Mouse (Mus musculus): ENCODE data around the gene Cacng7. TPM values are rescaled to one million over a fixed set of nuclear protein-coding genes. Genes with fewer than 3 reads are reported as not detected.
"Not testable (repeated sequence)": the region's sequence is repeated elsewhere in the genome, so short reads cannot be mapped to it uniquely, and the experiment has no call there.

The Cacng7 gene
- polyA plus RNA-seq, 1 experiment from 2014 or later = 1.7 TPM

GRCm38 (mm10) chr7:3389444-3390412 lies 57.0 kb downstream of the Cacng7 start:
- H3K36me3 ChIP-seq = peaks cover 9% of the 10 kb centered on the region
- no peaks in the 10 kb centered on the region for H3K27me3 ChIP-seq (ENCODE audit: low read depth, poor library complexity, severe bottlenecking)
- H3K4me3 ChIP-seq = peak overlapping the region; percentile 58
- peak overlapping the region; percentile 85 for H3K27ac ChIP-seq (replicated peaks)
- no peaks in the 10 kb centered on the region for H3K9me3 ChIP-seq (replicated peaks)
- WGBS = 3% methylated on average over 16 of the region's 17 CpGs
- peak; percentile 63 for DNase-seq (ENCODE audit: low spot score)
- H3K4me1 ChIP-seq = peaks cover 43% of the 10 kb centered on the region

DNA sequence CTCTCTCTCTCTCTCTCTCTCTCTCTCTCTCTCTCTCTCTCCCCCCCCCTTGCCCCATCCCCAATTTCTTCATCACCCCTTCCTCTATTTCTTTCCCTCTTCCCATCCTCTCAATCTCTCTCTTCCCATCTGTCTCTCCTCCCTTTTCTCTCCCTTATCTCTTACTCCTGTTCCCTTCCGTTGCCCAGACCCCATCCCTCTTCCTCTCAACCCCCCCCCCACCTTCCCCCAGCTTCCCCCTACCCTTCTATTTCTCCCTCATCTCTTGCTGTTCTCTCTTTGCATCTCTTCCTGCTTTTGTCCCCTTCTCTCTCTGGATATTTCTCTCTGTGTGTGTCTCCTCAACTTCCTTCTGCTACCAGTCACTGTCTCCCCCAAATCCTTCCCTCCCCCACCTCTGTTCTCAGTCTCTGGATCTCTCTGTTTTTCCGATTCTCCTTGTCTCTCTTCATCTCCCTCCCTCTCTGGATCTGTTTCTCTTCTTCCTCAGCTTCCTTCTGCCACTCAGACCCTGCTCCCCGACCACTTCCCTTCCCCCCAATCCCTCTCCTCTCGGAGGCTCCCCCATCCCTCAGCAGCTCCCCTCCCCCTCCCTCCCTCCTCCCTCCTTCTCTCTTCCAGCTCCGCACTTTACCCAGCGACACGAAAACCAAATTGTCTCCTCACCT lies 57.8 kb downstream of the Cacng7 start, which contains the start of gene Cacng8:
Cacng8 (plus strand) TSS at position 271 of the 668 bp plus-strand sequence.
- Histone ChIP-seq H3K36me3 (peaks cover 16% of the 10 kb centered on the region), H3K27me3 (ENCODE audit: low read depth, poor library complexity, severe bottlenecking) (no peaks in the 10 kb centered on the region), H3K4me1 (peaks cover 43% of the 10 kb centered on the region), H3K27ac (replicated peaks) (peak within 1 kb of the TSS; percentile 85), H3K4me3 (peak within 1 kb of the TSS; percentile 58), H3K9me3 (replicated peaks) (no peaks in the 10 kb centered on the region)
- WGBS = 0% methylated on average over 7 of the region's 7 CpGs
- DNase-seq (ENCODE audit: low spot score) = peak; percentile 42

DNA sequence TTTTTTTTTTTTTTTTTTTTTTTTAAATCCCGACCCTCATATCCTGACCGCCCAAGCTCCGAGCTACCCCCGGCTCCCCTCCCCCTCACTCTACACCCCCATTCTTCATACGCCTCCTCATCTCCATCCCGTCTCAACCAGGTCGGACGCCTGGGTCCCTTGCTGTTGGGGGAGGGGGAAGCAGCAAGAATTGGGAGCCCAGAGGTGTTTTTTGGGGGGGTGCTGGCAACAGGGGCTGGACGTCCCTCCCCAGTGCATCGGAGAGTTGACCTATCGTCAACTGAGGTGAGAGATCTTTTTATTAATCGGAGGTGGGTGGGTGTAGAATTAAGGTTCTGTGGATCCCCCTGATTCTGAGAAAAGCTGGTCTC lies 58.3 kb downstream of the Cacng7 start:
- Histone ChIP-seq H3K9me3 (replicated peaks) (no peaks in the 10 kb centered on the region), H3K27me3 (ENCODE audit: low read depth, poor library complexity, severe bottlenecking) (no peaks in the 10 kb centered on the region), H3K4me3 (peak overlapping the region; percentile 58), H3K27ac (replicated peaks) (peak overlapping the region; percentile 85), H3K36me3 (peaks cover 16% of the 10 kb centered on the region), H3K4me1 (peaks cover 43% of the 10 kb centered on the region)
- WGBS = 3% methylated on average over 12 of the region's 12 CpGs
- no peak for DNase-seq (ENCODE audit: low spot score)

- H3K9me3 ChIP-seq (replicated peaks) = no peaks in the 10 kb centered on the region
- H3K4me1 ChIP-seq = peaks cover 43% of the 10 kb centered on the region
- peak overlapping the region; percentile 58 for H3K4me3 ChIP-seq
- H3K27me3 ChIP-seq (ENCODE audit: low read depth, poor library complexity, severe bottlenecking) = no peaks in the 10 kb centered on the region
- peaks cover 16% of the 10 kb centered on the region for H3K36me3 ChIP-seq
- 13% methylated on average over 4 of the region's 4 CpGs for WGBS
- DNase-seq (ENCODE audit: low spot score) = peak; percentile 39
- H3K27ac ChIP-seq (replicated peaks) = 0 out of 2 replicates have a peak overlapping the region, but pooled peaks have one; percentile 85
These were observed 59.1 kb downstream of the Cacng7 start for GRCm38 (mm10) chr7:3391809-3392208.

DNA sequence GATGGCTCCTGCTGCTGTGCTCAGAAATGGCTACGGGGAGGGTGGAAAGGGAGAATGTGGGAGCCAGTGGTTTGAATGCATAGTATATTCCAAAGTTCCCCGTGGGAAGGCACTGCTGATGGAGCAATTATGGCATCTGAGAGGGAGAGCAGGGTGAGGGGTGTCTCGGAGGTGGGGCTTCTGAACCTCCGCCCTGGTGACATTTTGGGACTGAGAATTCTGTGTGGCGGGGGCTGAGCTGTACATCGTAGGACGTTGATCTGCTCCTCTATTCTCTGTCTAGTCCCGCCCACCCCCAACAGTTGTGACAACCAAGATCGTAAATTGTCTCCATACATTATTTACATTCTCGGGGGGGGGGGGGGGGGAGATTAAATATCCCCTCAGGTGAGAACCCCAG lies 64.6 kb downstream of the Cacng7 start:
- Histone ChIP-seq H3K27me3 (ENCODE audit: low read depth, poor library complexity, severe bottlenecking) (no peaks in the 10 kb centered on the region), H3K9me3 (replicated peaks) (no peaks in the 10 kb centered on the region), H3K36me3 (peaks cover 16% of the 10 kb centered on the region), H3K4me3 (no peak overlapping the region), H3K4me1 (peaks cover 18% of the 10 kb centered on the region), H3K27ac (replicated peaks) (no peak overlapping the region)
- DNase-seq (ENCODE audit: low spot score) = no peak
- 79% methylated on average over 10 of the region's 10 CpGs for WGBS

DNA sequence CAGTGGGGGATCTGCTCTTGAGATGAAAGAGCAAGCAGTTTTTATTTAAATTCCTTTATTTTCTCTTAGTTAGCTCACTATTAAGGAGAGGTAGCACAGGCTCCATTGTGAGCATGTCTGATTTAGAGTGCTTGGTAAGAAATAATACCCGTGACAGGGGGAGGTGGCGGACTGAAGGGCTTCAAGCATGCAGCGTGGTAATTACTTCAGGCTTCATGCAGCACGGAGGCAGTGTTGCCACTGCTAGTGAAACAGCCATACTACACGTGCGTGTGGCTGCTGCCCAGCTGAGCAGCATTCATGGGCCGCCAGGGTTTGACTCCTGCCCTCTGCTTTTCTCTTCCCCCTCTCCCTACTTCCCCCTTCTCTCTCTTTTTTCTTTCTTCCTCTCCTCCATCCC lies 65.0 kb downstream of the Cacng7 start:
- DNase-seq (ENCODE audit: low spot score) = no peak
- H3K27ac ChIP-seq (replicated peaks) = no peak overlapping the region
- 54% methylated on average over 7 of the region's 7 CpGs for WGBS

DNA sequence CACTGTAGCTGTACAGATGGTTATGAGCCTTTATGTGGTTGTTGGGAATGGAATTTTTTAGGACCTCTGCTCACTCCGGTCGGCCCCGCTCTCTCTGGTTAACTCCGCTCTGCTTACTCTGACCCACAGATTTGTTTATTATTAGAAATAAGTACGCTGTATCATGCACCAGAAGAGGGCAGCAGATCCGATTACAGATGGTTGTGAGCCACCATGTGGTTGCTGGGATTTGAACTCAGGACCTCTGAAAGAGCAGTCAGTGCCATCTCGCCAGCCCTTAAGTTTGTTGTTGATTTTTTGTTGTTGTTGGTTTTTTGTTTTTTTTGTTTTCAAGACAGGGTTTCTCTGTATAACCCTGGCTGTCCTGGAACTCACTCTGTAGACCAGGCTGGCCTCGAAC lies 65.6 kb downstream of the Cacng7 start:
- H3K27me3 ChIP-seq (ENCODE audit: low read depth, poor library complexity, severe bottlenecking); DNase-seq (ENCODE audit: low spot score); H3K9me3 ChIP-seq (replicated peaks); H3K4me3 ChIP-seq; H3K27ac ChIP-seq (replicated peaks): not testable (repeated sequence)
- Histone ChIP-seq H3K36me3 (peaks cover 16% of the 10 kb centered on the region), H3K4me1 (peaks cover 11% of the 10 kb centered on the region)
- 93% methylated on average over 8 of the region's 8 CpGs for WGBS

More for the DNA sequence above, 65.0 kb downstream of the Cacng7 start:
- Histone ChIP-seq H3K4me3 (no peak overlapping the region), H3K9me3 (replicated peaks) (no peaks in the 10 kb centered on the region), H3K4me1 (peaks cover 13% of the 10 kb centered on the region), H3K27me3 (ENCODE audit: low read depth, poor library complexity, severe bottlenecking) (no peaks in the 10 kb centered on the region), H3K36me3 (peaks cover 16% of the 10 kb centered on the region)

- Histone ChIP-seq H3K4me3 (no peak overlapping the region), H3K9me3 (replicated peaks) (no peaks in the 10 kb centered on the region), H3K27ac (replicated peaks) (no peak overlapping the region), H3K27me3 (ENCODE audit: low read depth, poor library complexity, severe bottlenecking) (no peaks in the 10 kb centered on the region), H3K4me1 (peaks cover 9% of the 10 kb centered on the region), H3K36me3 (peaks cover 5% of the 10 kb centered on the region)
- DNase-seq (ENCODE audit: low spot score) = no peak
These were observed 67.2 kb downstream of the Cacng7 start for GRCm38 (mm10) chr7:3399937-3400336.

- no peak for DNase-seq (ENCODE audit: low spot score)
- H3K27me3 ChIP-seq (ENCODE audit: low read depth, poor library complexity, severe bottlenecking) = peaks cover 41% of the 10 kb centered on the region
- 0 out of 2 replicates have a peak, but pooled peaks cover 1% of the 10 kb centered on the region for H3K9me3 ChIP-seq (replicated peaks)
- H3K4me3 ChIP-seq = no peak overlapping the region
- H3K36me3 ChIP-seq = no peaks in the 10 kb centered on the region
- WGBS = 70% methylated on average over 11 of the region's 11 CpGs
- H3K4me1 ChIP-seq = peaks cover 19% of the 10 kb centered on the region
- H3K27ac ChIP-seq (replicated peaks) = no peak overlapping the region
These were observed 77.2 kb downstream of the Cacng7 start for GRCm38 (mm10) chr7:3409729-3410520.

GRCm38 (mm10) chr7:3411160-3411941 lies 78.6 kb downstream of the Cacng7 start:
- peak; percentile 84 for DNase-seq (ENCODE audit: low spot score)
- Histone ChIP-seq H3K4me3 (peak overlapping the region; percentile 58), H3K9me3 (replicated peaks) (0 out of 2 replicates have a peak, but pooled peaks cover 3% of the 10 kb centered on the region), H3K36me3 (no peaks in the 10 kb centered on the region), H3K27ac (replicated peaks) (peak overlapping the region; percentile 75), H3K27me3 (ENCODE audit: low read depth, poor library complexity, severe bottlenecking) (peaks cover 55% of the 10 kb centered on the region), H3K4me1 (peaks cover 29% of the 10 kb centered on the region)
- under 1% methylated on average over 33 of the region's 33 CpGs for WGBS

DNA sequence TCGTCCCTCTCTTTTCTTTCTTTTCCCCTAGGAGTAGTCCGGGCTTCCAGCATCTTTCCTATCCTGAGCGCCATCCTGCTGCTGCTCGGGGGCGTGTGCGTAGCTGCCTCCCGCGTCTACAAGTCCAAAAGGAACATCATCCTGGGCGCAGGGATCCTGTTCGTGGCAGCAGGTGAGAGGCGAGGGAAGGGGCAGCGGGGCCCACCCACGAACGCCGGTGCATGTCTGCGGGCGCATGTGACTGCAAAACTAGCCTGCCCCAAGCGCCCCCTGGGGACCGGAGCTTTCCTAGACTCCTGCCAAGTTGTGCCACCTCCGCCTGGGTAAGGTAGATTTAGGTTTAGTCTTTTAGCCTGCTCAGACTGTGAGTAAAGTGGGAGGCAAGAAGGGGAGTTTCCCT lies 79.3 kb downstream of the Cacng7 start:
- peak; percentile 54 for DNase-seq (ENCODE audit: low spot score)
- Histone ChIP-seq H3K36me3 (no peaks in the 10 kb centered on the region), H3K9me3 (replicated peaks) (0 out of 2 replicates have a peak, but pooled peaks cover 3% of the 10 kb centered on the region), H3K4me3 (peak overlapping the region; percentile 58), H3K4me1 (peaks cover 29% of the 10 kb centered on the region), H3K27me3 (ENCODE audit: low read depth, poor library complexity, severe bottlenecking) (peaks cover 62% of the 10 kb centered on the region), H3K27ac (replicated peaks) (peak overlapping the region; percentile 63)
- WGBS = 2% methylated on average over 20 of the region's 20 CpGs
